Mouse (Mus musculus) hematopoietic multipotent progenitor cell, adult 10-12 weeks (in vitro differentiated cells): ENCODE data around the gene Vmn2r50. TPM values are rescaled to one million over a fixed set of nuclear protein-coding genes. Genes with fewer than 3 reads are reported as not detected.

Experiments used
- polyA plus RNA-seq: library from polyadenylated mRNA; stranded (reverse); fragments of >175 nt; gene quantifications from 2 replicates; pipeline ENCODE4 v1.2.3, GENCODE M21; 2012; ENCODE audit warnings: low replicate concordance

Vmn2r50 gene
- 0.03 TPM in 1 of 2 replicates, not detected in the other for polyA plus RNA-seq

DNA sequence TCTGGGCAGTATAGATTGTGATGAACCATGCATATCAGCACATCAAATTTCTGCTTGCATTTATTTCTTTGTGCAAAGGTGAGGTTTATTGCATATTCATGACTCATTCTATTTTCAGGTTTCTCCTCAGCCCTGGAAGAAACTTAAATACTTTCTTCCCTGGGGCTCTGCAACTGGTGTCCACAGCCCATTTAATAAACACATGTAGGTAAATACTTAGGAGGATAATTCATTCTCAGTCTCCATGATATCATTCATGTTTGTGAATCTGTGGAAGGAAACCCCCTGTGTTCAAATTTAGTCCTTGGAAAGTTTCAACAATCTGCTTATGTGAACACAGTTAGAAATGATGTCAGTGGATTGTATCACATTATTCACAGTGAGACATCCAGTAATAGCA lies at the start of gene Vmn2r50:
Vmn2r50 (minus strand) TSS at position 101 of the 400 bp plus-strand sequence.

DNA sequence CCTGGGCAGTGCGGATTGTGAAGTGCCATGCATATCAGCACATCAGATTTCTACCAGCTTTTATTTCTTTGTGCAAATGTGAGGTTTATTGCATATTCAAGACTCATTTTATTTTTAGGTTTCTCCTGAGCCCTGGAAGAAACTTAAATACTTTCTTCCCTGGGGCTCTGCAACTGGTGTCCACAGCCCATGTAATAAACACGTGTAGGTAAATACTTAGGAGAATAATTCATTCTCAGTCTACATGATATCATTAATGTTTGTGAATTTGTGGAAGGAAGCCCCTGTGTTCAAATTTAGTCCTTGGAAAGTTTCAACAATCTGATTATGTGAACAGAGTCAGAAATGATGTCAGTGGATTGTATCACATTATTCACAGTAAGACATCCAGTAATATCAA lies 60.9 kb downstream of the Vmn2r50 start, which contains the start of gene Vmn2r49:
Vmn2r49 (minus strand) TSS at position 101 of the 400 bp plus-strand sequence.

Other genes with a start within 250 kb of the Vmn2r50 start
- not detected in 2 replicates for gene Vmn2r47, start 212.0 kb downstream of the Vmn2r50 start, polyA plus RNA-seq
- not detected in 2 replicates for gene Vmn2r48, start 99.7 kb downstream of the Vmn2r50 start, polyA plus RNA-seq
- gene Vmn2r49, start 61.0 kb downstream of the Vmn2r50 start, polyA plus RNA-seq, result not detected in 2 replicates
- gene Vmn2r51, start 52.4 kb upstream of the Vmn2r50 start, polyA plus RNA-seq, result not detected in 2 replicates
- gene Vmn2r52, start 123.3 kb upstream of the Vmn2r50 start, polyA plus RNA-seq, result not detected in 2 replicates
- gene Vmn1r66, start 224.7 kb upstream of the Vmn2r50 start, polyA plus RNA-seq, result not detected in 2 replicates